Mouse (Mus musculus) limb, embryonic 14.5 days (tissue): ENCODE measurements around the gene Pop4. TPM values are rescaled to one million over a fixed set of nuclear protein-coding genes. Genes with fewer than 3 reads are reported as not detected.
A peak's percentile ranks its signal among the peaks of the same experiment; 100 is the strongest.

ENCODE experiments used
- ATAC-seq: fragments of 200-750 bp; cut with Nextera tagmentation; 2 replicates; pipeline ENCODE4 v1.8.0; 2017; ENCODE audit warnings: low read depth, moderate number of reproducible peaks, moderate TSS enrichment; ENCODE audit not compliant: low FRiP score
- DNase-seq: peaks from one replicate; pipeline ENCODE4 v3.0.0-alpha.2; 2015; ENCODE audit warnings: low spot score
- H3K27ac ChIP-seq: fragments of 300-500 bp; sonication (generic); replicated peaks from 2 replicates; pipeline ENCODE4 v1.5.1; 2014; ENCODE audit warnings: low read depth, mild to moderate bottlenecking, low read length, moderate library complexity, mixed read lengths
- H3K27me3 ChIP-seq: fragments of 300-500 bp; sonication (generic); 2 replicates; pipeline ENCODE4 v1.6.1; 2014; ENCODE audit warnings: low read length, mixed read lengths; ENCODE audit not compliant: control insufficient read depth, insufficient read depth
- H3K36me3 ChIP-seq: fragments of 300-500 bp; sonication (generic); 2 replicates; pipeline ENCODE4 v1.6.1; 2014; ENCODE audit warnings: mild to moderate bottlenecking, low read length, moderate library complexity, mixed read lengths; ENCODE audit not compliant: control insufficient read depth, insufficient read depth
- H3K4me1 ChIP-seq: fragments of 300-500 bp; sonication (generic); 2 replicates; pipeline ENCODE4 v1.6.1; 2014; ENCODE audit warnings: antibody characterized with exemption, low read length, mixed read lengths; ENCODE audit not compliant: control insufficient read depth, insufficient read depth
- H3K4me2 ChIP-seq: fragments of 300-500 bp; sonication (generic); replicated peaks from 2 replicates; pipeline ENCODE4 v1.6.1; 2014; ENCODE audit warnings: low read depth, mild to moderate bottlenecking, low read length, moderate library complexity; ENCODE audit not compliant: severe bottlenecking
- H3K4me3 ChIP-seq: fragments of 300-500 bp; sonication (generic); replicated peaks from 2 replicates; pipeline ENCODE4 v1.5.1; 2014; ENCODE audit warnings: low read length
- H3K9ac ChIP-seq: fragments of 300-500 bp; sonication (generic); 2 replicates; pipeline ENCODE4 v1.6.1; 2014; ENCODE audit warnings: mild to moderate bottlenecking, low read depth, low read length, moderate library complexity; ENCODE audit not compliant: severe bottlenecking
- H3K9me3 ChIP-seq: fragments of 300-500 bp; sonication (generic); 2 replicates; pipeline ENCODE4 v1.6.1; 2016; ENCODE audit warnings: low read length; ENCODE audit not compliant: control insufficient read depth
- POLR2A ChIP-seq: fragments of 200-500 bp; IDR thresholded peaks from 2 replicates; pipeline ENCODE4 v1.8.0; 2012; ENCODE audit warnings: inconsistent platforms, mild to moderate bottlenecking, moderate library complexity, borderline replicate concordance; ENCODE audit not compliant: insufficient read depth, insufficient read length; ENCODE audit errors: extremely low read depth
- WGBS: fragments of 180-500 bp; shearing (Covaris S2); extraction: QIAGEN DNeasy Blood & Tissue Kit; methylation state at CpG from one replicate; pipeline ENCODE4 v1.1.7; 2014; 5-methylcytosine and 5-hydroxymethylcytosine counted together
- polyA plus RNA-seq, 2 experiments: library from polyadenylated mRNA; depleted of rRNA in 1 of 2; stranded (reverse) in 1 of 2; unstranded in 1 of 2; fragments of >200 nt; fragmentation: Nextera tagmentation in 1 of 2; extraction: Ambion mirVana in 1 of 2; gene quantifications; 2 replicates each; pipeline versions ENCODE4 v1.2.1 to v1.2.3; 2012 to 2014

The Pop4 gene
- polyA plus RNA-seq, 2 experiments, result 46.0 to 64.2 TPM

DNA sequence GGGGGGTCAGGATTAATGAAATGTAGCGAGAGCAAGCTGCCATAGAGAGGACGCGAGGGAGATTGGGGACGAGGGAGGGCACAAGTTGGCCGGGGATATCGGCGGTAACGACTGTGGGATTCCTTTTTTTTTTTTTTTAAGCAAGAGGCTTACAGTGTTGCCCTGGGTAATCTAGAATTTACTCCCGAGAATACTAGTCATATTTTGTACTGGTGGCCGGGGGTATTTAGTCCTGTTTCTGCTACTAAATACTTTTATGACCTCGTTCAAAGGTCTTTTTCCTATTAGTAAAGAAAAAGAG is 238 bp upstream of the Pop4 start:
- Histone ChIP-seq H3K9ac (peak overlapping the region; percentile 83), H3K36me3 (peaks cover 19% of the 10 kb centered on the region), H3K4me3 (peak overlapping the region; percentile 58), H3K27ac (peak overlapping the region; percentile 59), H3K9me3 (no peaks in the 10 kb centered on the region), H3K4me2 (peak overlapping the region; percentile 55), H3K27me3 (no peaks in the 10 kb centered on the region), H3K4me1 (peaks cover 8% of the 10 kb centered on the region)
- TF ChIP-seq POLR2A, result no peak
- ATAC-seq, result no peak; the same call in 1 of the 2 replicates
- DNase-seq, result no peak
- under 1% methylated on average over 11 of the region's 11 CpGs for WGBS

GRCm38 (mm10) chr7:38267006-38267680 is 4.1 kb downstream of the Pop4 start:
- Histone ChIP-seq H3K4me3 (no peak overlapping the region), H3K4me2 (no peak overlapping the region), H3K27me3 (no peaks in the 10 kb centered on the region), H3K36me3 (peaks cover 63% of the 10 kb centered on the region), H3K9me3 (no peaks in the 10 kb centered on the region), H3K9ac (no peak overlapping the region), H3K27ac (no peak overlapping the region), H3K4me1 (peaks cover 8% of the 10 kb centered on the region)
- DNase-seq (peak; percentile 38), ATAC-seq (no peak)
- TF ChIP-seq POLR2A, result no peak
- WGBS, result 90% methylated on average over 8 of the region's 8 CpGs

DNA sequence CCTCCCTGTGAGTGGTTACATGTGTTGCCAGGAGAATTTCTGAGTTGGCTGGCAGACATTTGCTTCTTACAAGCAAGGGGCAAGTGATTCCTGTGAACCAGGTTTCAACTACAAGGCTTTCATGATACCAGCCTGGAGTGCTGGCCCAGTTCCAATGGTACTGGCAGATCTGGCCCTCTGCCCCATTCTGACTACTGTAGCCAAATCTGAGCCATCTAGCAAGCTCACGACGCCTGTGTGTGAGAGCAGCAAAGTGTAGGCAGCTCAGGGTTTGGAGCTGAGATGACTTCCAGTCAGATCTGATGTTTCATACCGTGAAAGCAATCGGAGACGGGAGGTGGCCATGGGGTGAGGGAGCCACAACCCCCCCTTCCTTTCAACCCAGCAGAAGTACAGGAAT is 8.8 kb downstream of the Pop4 start:
- Histone ChIP-seq H3K4me3 (no peak overlapping the region), H3K27me3 (no peaks in the 10 kb centered on the region), H3K36me3 (peaks cover 59% of the 10 kb centered on the region), H3K27ac (no peak overlapping the region), H3K4me1 (no peaks in the 10 kb centered on the region), H3K4me2 (no peak overlapping the region), H3K9me3 (no peaks in the 10 kb centered on the region), H3K9ac (no peak overlapping the region)
- WGBS, result 88% methylated on average over 5 of the region's 5 CpGs
- TF ChIP-seq POLR2A, result no peak
- no peak for DNase-seq
- no peak for ATAC-seq

DNA sequence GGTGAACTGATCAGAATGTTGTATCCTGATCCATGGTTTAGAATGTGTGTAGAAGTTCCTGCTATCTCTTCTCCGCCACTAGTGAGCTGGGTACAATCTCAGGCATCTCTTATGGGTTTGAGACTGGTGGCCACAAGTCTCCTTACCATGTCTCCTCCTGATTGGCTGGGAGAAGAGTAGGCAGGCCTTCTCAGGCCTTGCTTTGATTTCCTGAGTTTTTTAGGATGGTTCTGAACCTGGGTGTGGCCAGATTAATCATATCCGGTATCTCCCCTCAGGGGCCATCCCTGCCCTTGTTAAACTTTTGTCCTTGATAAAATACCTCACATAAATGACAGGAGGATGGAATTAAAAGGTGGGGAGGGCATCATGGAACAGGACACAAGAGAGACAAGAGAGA is 11.6 kb downstream of the Pop4 start:
- Histone ChIP-seq H3K27me3 (no peaks in the 10 kb centered on the region), H3K27ac (no peak overlapping the region), H3K4me1 (no peaks in the 10 kb centered on the region), H3K4me3 (no peak overlapping the region), H3K9ac (no peak overlapping the region), H3K36me3 (peaks cover 33% of the 10 kb centered on the region), H3K9me3 (no peaks in the 10 kb centered on the region), H3K4me2 (no peak overlapping the region)
- ATAC-seq, result no peak
- WGBS, result 80% methylated on average over 2 of the region's 2 CpGs
- no peak for TF ChIP-seq POLR2A
- DNase-seq, result no peak

DNA sequence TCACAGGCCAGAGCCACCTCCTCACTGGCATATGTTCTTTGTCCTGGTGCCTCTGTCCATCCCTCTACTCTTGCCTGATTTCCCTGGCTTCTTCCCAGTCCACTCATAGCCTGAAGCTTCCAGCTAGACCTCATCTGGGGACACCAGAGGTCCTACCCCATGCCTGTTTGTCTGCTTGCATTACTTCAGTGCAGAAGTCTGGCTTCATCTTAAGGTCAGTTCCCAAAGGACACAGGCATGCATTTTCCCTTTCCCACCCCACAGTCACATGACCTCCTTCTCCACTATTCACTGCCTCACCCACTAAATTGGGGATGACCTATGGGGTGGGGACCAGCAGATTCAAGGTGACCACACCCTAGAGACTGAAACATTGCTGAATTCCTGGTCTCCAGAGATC is 17.8 kb downstream of the Pop4 start:
- ATAC-seq (no peak), DNase-seq (no peak)
- no peaks in the 10 kb centered on the region for H3K9me3 ChIP-seq
- H3K4me1 ChIP-seq, result no peaks in the 10 kb centered on the region
- H3K27me3 ChIP-seq, result no peaks in the 10 kb centered on the region
- no peaks in the 10 kb centered on the region for H3K36me3 ChIP-seq
- H3K4me3 ChIP-seq, result no peak overlapping the region
- H3K9ac ChIP-seq, result no peak overlapping the region
- H3K4me2 ChIP-seq, result no peak overlapping the region
- no peak overlapping the region for H3K27ac ChIP-seq
- TF ChIP-seq POLR2A, result no peak
